Mouse (Mus musculus) cerebellum, adult 2 months (tissue): Measurements from ENCODE around the gene Ninj2. TPM values are rescaled to one million over a fixed set of nuclear protein-coding genes. Genes with fewer than 3 reads are reported as not detected.

ENCODE experiments used
- DNase-seq, 2 experiments: peaks; one replicate each; pipeline ENCODE4 v3.0.0; 2021
- H3K27ac ChIP-seq: fragments of 200-500 bp; 2 replicates; pipeline ENCODE4 v1.5.1; 2012; ENCODE audit warnings: low read length, control low read depth, inconsistent platforms; ENCODE audit not compliant: insufficient read depth
- H3K27me3 ChIP-seq: fragments of 200-500 bp; 2 replicates; pipeline ENCODE4 v1.6.1; 2012; ENCODE audit warnings: inconsistent platforms, mild to moderate bottlenecking, low read length, moderate library complexity; ENCODE audit not compliant: control insufficient read depth, insufficient read depth
- H3K4me1 ChIP-seq: fragments of 200-500 bp; 2 replicates; pipeline ENCODE4 v1.6.1; 2011; ENCODE audit warnings: low read length; ENCODE audit not compliant: control insufficient read depth, insufficient read depth
- H3K4me3 ChIP-seq: fragments of 200-500 bp; replicated peaks from 2 replicates; pipeline ENCODE3; 2011; ENCODE audit warnings: mild to moderate bottlenecking, low read depth, low read length, control low read depth; ENCODE audit not compliant: insufficient read depth
- CTCF ChIP-seq: fragments of 200-500 bp; IDR thresholded peaks from 2 replicates; pipeline ENCODE4 v1.5.1; 2011; ENCODE audit warnings: low read depth, mild to moderate bottlenecking, control low read depth, low read length, moderate library complexity, borderline replicate concordance; ENCODE audit not compliant: insufficient read depth
- POLR2A ChIP-seq: fragments of 200-500 bp; IDR thresholded peaks from 2 replicates; pipeline ENCODE4 v1.6.1; 2011; ENCODE audit warnings: low read length, control low read depth, borderline replicate concordance; ENCODE audit not compliant: insufficient read depth
- WGBS: fragments of 180-500 bp; shearing (Covaris S2); methylation state at CpG from one replicate; pipeline ENCODE4 v1.1.7; 2018; 5-methylcytosine and 5-hydroxymethylcytosine counted together
- polyA plus RNA-seq: library from polyadenylated mRNA; depleted of rRNA; stranded (reverse); fragments of >200 nt; gene quantifications from 2 replicates; pipeline ENCODE4 v1.2.3, GENCODE M21; 2012

The Ninj2 gene
- polyA plus RNA-seq, 1 experiment = 11.7 TPM

DNA sequence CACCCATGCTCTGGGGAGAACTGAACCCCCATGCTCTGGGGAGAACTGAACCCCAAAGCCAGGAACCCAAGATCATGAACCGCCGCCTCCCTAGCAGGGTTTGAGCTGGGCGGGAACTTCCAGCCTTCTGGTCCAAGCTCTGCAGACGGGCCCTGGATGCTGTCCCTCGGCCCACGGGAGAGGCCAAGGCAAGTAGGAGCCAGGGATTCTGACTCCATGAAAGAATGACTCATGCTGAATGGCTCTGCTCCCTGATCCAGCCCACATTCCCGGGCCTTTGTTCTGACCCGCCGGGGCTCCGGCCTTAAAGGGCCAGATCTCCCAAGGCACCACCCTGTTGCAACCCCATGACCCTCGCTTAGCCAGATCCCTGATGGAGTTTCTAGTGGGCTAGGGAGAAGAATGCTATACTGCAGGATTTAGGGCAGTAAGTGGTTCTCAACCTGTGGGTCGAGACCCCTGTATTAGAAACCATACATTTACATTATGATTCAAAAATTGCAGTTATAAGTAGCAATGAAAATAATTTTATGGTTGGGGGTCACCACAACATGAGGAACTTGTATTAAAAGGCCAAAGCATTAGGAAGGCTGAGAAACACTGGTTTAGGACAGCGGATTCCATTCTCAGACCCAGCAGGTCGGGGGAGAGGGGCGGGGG, 99.2 kb downstream of the Ninj2 start:
- H3K27ac ChIP-seq = no peak overlapping the region
- H3K27me3 ChIP-seq = no peaks in the 10 kb centered on the region
- TF ChIP-seq POLR2A (no peak), CTCF (no peak)
- no peaks in the 10 kb centered on the region; the same call in 1 of the 2 replicates for H3K4me1 ChIP-seq
- DNase-seq = peak; percentile 56 to 76
- no peak overlapping the region for H3K4me3 ChIP-seq
- WGBS = 19% methylated on average over 15 of the region's 15 CpGs

- no peaks in the 10 kb centered on the region; the same call in 1 of the 2 replicates for H3K4me1 ChIP-seq
- H3K27ac ChIP-seq = no peak overlapping the region
- WGBS = 36% methylated on average over 5 of the region's 5 CpGs
- DNase-seq = peak; percentile 70 to 78
- no peak overlapping the region for H3K4me3 ChIP-seq
- TF ChIP-seq POLR2A (no peak), CTCF (peak; percentile 91)
- H3K27me3 ChIP-seq = no peaks in the 10 kb centered on the region
Measured at GRCm38 (mm10) chr6:120193174-120193573, 100.0 kb downstream of the Ninj2 start.

GRCm38 (mm10) chr6:120193793-120194192, 100.6 kb downstream of the Ninj2 start:
- Histone ChIP-seq H3K4me3 (no peak overlapping the region), H3K27ac (no peak overlapping the region), H3K27me3 (no peaks in the 10 kb centered on the region), H3K4me1 (no peaks in the 10 kb centered on the region; the same call in 1 of the 2 replicates)
- DNase-seq = no peak
- TF ChIP-seq CTCF (no peak), POLR2A (no peak)
- 64% methylated on average over 1 of the region's 1 CpGs for WGBS

- WGBS = 89% methylated on average over 10 of the region's 10 CpGs
- H3K27me3 ChIP-seq = no peaks in the 10 kb centered on the region
- H3K4me3 ChIP-seq = no peak overlapping the region
- no peaks in the 10 kb centered on the region; the same call in 1 of the 2 replicates for H3K4me1 ChIP-seq
- H3K27ac ChIP-seq = no peak overlapping the region
- TF ChIP-seq POLR2A (no peak), CTCF (no peak)
- no peak for DNase-seq
Measured at GRCm38 (mm10) chr6:120194305-120194704, 101.2 kb downstream of the Ninj2 start.

- H3K4me3 ChIP-seq = no peak overlapping the region
- peak in 1 of 2 experiments; percentile 20 for DNase-seq
- H3K4me1 ChIP-seq = no peaks in the 10 kb centered on the region; the same call in 1 of the 2 replicates
- 27% methylated on average over 7 of the region's 7 CpGs for WGBS
- no peaks in the 10 kb centered on the region for H3K27me3 ChIP-seq
- no peak overlapping the region for H3K27ac ChIP-seq
- TF ChIP-seq POLR2A (no peak), CTCF (no peak)
Measured at GRCm38 (mm10) chr6:120194963-120195362, 101.8 kb downstream of the Ninj2 start.

GRCm38 (mm10) chr6:120196837-120197236, 103.7 kb downstream of the Ninj2 start:
- Histone ChIP-seq H3K27ac (no peak overlapping the region), H3K27me3 (no peaks in the 10 kb centered on the region), H3K4me1 (no peaks in the 10 kb centered on the region), H3K4me3 (no peak overlapping the region)
- peak; percentile 30; the same call in 1 of the 2 replicates for TF ChIP-seq CTCF
- TF ChIP-seq POLR2A = no peak
- WGBS = 47% methylated on average over 2 of the region's 2 CpGs
- no peak for DNase-seq

DNA sequence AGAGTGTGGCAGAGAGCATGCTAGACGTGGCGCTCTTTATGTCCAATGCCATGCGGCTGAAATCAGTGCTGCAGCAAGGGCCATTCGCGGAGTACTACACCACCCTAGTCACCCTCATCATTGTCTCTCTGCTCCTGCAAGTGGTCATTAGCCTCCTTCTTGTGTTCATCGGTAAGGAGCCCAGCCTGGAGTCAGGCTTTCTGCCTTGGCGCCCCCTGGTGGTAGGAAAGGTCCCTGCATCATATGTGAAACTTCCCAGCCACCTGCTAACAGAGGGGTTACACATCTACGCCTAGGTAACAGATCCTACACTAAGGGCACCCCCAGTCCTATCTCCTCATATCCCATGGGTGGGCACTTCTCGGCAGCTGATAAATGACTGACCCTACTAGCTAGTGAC, 104.8 kb downstream of the Ninj2 start:
- DNase-seq = peak; percentile 56 to 76
- H3K4me1 ChIP-seq = no peaks in the 10 kb centered on the region
- no peaks in the 10 kb centered on the region for H3K27me3 ChIP-seq
- no peak overlapping the region for H3K4me3 ChIP-seq
- H3K27ac ChIP-seq = no peak overlapping the region
- TF ChIP-seq CTCF (peak; percentile 93), POLR2A (no peak)
- WGBS = 37% methylated on average over 9 of the region's 9 CpGs

GRCm38 (mm10) chr6:120199638-120200394, 106.7 kb downstream of the Ninj2 start:
- no peak overlapping the region for H3K4me3 ChIP-seq
- H3K27ac ChIP-seq = no peak overlapping the region
- DNase-seq = no peak
- H3K4me1 ChIP-seq = no peaks in the 10 kb centered on the region
- no peaks in the 10 kb centered on the region for H3K27me3 ChIP-seq
- WGBS = 55% methylated on average over 10 of the region's 10 CpGs
- TF ChIP-seq POLR2A = no peak
- no peak for TF ChIP-seq CTCF
